Mouse (Mus musculus): ENCODE data around the gene Fkbp9.

DNA sequence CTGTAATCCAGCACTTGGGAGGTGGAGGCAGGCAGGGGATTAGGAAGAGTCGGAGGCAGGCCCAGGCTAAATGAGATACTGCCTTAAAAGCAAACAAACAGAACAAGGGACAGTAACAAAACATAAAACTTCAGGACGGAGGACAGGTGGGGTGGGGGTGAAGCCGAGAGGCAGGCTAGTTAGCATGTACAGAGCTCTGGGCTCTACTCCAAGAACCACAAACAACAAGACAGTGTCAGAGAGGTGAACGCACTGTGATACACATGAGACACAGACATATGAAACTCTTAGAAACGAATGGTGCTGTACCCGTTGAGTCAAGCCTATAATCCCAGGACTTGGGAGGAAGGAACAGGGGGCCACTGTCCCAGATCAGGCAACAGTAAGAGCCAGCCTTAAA, 72.0 kb downstream of the Fkbp9 start:
- TF ChIP-seq EP300 (IDR thresholded peaks at IDR 0.05; ENCODE audit: low read depth), result no peak
- TF ChIP-seq CTCF (IDR thresholded peaks at IDR 0.05; ENCODE audit: low read depth), result no peak
